Mouse (Mus musculus): ENCODE data around the gene Chil1.

Gene Chil1

DNA sequence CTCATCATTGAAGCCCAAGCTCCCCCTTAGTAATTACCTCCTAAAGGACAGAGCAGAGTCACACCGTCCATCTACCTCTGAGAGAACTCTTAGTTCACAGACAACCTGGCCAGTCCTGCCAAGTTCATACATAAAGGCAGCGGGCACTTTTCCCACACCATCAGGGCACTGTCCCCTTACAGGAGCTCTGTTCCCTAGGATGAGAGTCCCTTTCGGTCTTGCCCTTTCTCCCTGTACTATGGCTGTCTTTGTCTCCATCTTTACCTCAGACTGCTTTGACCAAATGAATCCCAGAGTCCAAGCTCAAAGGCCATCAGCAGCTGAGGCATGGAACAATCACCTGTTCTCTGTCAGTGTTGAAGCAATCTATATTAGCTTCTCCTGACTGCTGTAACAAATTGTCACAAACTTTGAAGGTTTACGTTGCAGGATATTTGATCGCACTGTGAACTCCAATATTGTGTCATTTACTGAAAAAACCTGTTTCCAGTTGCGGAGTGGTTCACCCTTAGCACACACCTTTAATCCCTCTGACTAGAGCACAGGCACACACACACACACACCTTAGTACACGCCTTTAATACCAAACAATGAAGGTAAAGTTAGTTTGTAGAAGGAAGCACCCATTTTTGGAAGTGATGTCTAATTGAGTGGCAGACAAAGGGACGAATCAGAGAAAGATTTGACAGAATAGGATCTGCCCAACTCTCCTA, 12.8 kb upstream of the Chil1 start:
- no peak for DNase-seq (ENCODE audit: low read depth in 2 of 2, low spot score in 2 of 2)

- DNase-seq (ENCODE audit: low read depth in 2 of 2, low spot score in 2 of 2): no peak
Measured at GRCm38 (mm10) chr1:134173081-134173480, 8.9 kb upstream of the Chil1 start.

DNA sequence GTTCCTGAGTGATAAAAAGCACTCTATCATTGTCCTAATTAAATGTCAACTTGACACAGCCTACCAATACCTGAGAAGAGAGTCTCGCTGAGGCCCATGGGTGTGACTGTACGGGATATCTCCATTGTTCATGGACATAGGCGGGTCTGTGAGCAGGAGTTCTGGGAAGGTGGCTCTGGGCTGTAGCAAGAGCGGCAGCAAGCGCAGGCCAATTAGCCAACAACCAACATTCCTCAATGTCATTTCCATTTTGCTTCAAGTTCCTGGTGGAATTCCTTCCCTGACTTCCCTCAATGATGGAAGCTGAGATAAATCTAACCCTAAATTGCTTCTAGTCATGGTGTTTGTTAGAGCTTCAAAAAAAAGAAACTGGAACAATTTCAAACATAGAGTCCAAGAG, 4.0 kb upstream of the Chil1 start:
- no peak for DNase-seq (ENCODE audit: low read depth in 2 of 2, low spot score in 2 of 2)

DNA sequence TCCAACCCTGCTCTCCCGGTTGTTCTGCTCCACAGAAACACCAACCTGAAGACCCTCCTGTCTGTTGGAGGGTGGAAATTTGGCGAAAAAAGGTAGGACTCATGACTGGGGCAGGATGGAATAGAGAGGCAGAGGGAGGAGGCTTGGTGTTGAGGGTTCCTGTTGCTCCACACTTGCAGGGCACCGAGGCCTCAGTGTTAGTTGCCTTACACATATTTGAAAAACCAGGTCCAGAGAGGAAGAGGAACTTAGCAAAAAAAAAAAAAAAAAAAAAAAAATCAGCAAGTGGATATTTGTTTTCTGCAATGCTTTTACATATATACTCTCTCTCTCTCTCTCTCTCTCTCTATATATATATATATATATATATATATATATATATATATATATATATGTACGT, 2.1 kb downstream of the Chil1 start:
- no peak for DNase-seq (ENCODE audit: low read depth in 2 of 2, low spot score in 2 of 2)

DNA sequence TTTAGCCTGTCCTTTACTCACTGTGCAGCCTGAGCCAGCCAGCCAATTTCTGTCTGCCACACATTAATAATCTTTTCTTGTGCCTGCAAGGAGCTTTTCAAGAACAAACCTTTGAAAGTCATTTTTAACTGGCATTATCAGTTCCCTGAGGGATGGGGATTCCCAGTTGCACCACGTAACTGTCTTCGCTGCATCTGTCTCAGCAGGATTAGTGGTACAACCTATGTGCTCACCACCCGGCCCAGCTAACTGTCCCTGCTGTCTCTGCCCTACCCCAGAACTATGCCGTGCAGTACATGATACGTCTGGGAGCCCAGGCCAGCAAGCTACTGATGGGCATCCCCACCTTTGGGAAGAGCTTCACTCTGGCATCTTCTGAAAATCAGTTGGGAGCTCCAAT, 6.2 kb downstream of the Chil1 start:
- no peak for DNase-seq (ENCODE audit: low read depth in 2 of 2, low spot score in 2 of 2)

- DNase-seq (ENCODE audit: low read depth in 2 of 2, low spot score in 2 of 2): no peak
Measured at GRCm38 (mm10) chr1:134188989-134189729, 7.2 kb downstream of the Chil1 start.

GRCm38 (mm10) chr1:134191192-134191591, 9.2 kb downstream of the Chil1 start:
- DNase-seq (ENCODE audit: low read depth in 2 of 2, low spot score in 2 of 2): no peak

- no peak for DNase-seq (ENCODE audit: low read depth in 2 of 2, low spot score in 2 of 2)
Measured at GRCm38 (mm10) chr1:134192024-134192423, 10.0 kb downstream of the Chil1 start.

DNA sequence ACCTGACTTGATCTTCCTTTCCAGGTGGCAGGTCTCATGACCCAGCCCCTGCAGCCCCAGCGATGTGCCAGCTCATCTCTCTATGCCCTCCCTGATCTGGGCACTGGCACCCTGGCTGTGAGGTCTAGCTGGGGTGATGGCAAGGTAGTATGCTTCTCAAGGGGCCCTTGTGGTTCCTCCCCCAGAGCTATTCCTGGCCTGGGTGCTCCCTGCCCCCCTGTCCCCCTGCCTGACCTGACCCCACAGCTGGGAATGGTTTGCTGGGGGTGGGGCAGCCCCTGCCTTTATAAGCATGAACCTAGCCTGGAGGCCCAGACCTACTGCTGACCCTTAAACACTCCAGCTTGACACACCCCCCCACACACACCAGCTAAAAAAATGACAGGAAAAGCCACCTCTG, 11.2 kb downstream of the Chil1 start, which contains the start of gene Mybph:
Gene Mybph, plus strand, starts transcription at position 323 of the 400 bp plus-strand sequence.
- no peak for DNase-seq (ENCODE audit: low read depth in 2 of 2, low spot score in 2 of 2)

DNA sequence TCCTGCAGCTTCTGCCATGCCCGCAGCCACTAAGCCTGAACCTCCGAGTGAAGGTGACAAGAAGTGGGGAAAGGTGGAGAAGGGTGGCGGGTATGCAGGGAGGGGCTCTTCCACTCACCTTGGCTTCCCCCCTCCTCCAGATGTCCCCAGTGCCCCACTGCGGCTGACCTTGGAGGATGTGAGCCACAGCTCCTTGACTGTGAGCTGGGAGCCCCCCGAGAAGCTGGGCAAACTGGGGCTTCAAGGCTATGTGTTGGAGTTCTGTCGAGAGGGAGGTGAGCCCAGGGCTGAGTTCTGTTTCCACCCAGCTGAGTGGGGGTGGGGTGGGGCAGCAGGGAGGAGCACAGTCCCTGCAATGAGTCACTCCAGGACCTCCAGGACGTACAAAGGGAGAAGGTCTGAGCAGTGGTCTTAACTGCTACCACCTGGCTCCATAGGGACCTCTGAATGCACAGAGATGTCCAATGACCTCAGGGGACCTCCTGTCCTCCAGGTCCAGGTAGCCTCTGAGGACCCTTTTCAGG, 11.8 kb downstream of the Chil1 start:
- DNase-seq (ENCODE audit: low read depth in 2 of 2, low spot score in 2 of 2): no peak

DNA sequence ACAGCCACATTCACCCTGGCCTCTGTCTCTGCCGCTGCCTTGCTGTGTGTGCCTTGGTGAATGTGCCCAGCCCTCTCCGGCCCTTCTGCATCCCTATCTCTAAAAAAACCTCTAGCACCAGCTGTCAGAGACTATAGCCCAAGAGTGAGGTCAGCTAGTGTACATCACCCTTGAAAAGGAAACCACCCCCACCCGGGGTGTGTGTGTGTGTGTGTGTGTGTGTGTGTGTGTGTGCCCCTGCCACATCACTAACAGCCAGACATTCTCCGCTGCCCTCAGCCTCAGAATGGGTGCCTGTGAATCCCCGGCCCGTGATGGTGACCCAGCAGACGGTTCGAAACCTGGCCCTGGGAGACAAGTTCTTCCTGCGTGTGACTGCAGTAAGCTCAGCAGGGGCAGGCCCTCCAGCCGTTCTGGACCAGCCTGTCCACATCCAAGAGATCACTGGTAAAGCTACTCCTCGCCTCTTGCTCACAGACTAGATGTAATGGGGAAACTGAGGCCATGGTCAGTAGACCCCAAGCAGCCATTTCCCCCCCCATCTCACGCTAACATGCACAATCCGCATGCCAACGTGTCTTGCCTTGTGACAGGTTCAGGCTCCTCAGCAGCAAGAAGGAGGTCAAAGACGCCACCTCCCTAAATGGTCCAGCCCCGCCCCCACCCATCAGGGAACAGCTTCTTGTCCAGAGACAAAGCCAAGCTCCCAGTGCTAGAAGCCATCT, 12.5 kb downstream of the Chil1 start:
- no peak for DNase-seq (ENCODE audit: low read depth in 2 of 2, low spot score in 2 of 2)

DNA sequence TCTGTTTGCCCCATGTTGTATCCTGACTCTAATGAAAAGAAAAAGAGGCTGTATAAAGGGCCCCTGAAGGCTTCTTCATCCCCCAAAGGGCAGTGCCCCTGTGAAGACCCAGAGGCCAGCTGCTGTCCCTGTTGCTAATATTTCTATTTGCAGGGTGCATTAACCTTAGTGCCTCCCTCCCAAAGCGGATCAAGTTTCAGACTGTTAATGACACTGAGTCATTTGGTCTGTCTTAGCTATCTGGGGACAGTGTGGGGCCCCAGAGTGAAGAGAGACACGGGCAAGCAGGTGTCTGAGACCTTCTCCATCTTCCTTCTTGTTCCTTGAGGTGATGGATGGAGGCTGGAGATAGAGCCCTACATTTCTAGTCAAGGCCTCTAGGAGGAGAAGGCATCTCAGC, 13.1 kb downstream of the Chil1 start:
- no peak for DNase-seq (ENCODE audit: low read depth in 2 of 2, low spot score in 2 of 2)

DNA sequence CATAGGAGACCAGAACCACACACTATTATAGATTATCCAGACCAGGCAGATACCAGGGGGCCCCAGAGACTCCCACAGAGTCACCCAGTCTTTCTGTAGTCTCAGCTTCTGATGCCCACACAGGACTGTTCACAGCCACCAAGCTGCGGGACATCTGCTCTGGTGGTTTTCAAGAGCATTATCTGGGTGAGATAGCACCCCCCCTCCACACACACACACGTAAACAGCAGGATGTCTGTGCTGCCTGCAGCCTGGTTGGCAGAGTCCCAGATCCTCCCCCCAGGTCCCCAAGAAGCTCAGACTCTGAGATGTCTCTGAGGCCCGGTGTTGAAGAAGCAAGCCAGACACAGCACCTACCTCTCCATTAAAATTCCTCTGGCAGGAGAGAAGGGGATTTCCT, 13.6 kb downstream of the Chil1 start:
- no peak for DNase-seq (ENCODE audit: low read depth in 2 of 2, low spot score in 2 of 2)

DNA sequence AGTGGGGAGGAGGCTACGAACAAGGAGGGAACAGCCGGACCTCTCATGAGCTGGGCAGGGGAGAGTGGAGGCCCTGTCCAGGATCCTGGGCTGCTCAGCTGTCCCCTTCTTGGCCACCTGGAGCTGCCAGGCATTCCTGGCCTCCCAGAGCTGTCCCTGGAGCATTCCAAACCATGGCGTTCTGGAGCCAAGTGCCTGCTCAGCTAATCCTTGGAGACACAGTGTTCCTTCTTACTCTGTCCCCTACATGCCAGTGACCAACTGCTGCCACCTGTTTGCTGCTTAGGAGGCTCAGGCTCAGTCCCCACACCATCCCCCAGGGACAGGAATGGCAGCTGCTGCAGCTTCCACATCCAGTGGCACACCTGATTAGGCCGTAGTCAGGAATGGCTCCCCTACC, 14.0 kb downstream of the Chil1 start:
- DNase-seq (ENCODE audit: low read depth in 2 of 2, low spot score in 2 of 2): no peak

- DNase-seq (ENCODE audit: low read depth in 2 of 2, low spot score in 2 of 2): peak in 1 of 2 experiments; percentile 7
Measured at GRCm38 (mm10) chr1:134196386-134196785, 14.4 kb downstream of the Chil1 start.

DNA sequence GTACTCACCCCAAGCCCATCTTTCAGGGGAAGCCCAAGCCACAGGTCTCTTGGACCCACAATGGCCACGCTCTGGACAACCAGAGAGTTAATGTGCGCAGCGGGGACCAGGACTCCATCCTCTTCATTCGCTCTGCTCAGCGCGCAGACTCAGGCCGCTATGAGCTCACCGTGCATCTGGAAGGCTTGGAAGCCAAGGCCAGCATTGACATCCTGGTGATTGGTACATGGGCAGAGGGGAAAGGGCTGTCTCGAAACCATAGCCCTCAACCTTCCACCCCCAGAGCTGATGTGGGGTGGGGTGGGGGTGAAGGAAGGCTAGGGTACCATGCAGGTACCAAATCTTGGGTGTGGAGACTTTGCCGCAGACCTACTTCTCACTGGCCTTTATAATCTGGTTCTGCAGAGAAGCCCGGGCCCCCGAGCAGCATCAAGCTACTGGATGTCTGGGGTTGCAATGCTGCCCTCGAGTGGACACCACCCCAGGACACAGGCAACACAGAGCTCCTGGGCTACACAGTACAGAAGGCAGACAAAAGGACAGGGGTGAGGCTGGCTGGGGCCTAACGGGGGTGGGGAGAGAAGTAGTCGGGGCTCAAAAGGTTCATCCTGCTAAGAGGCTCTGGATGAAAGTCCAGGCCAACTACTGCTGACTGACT, 15.5 kb downstream of the Chil1 start:
- no peak for DNase-seq (ENCODE audit: low read depth in 2 of 2, low spot score in 2 of 2)

- DNase-seq (ENCODE audit: low read depth in 2 of 2, low spot score in 2 of 2): no peak
Measured at GRCm38 (mm10) chr1:134198197-134198995, 16.4 kb downstream of the Chil1 start.

DNA sequence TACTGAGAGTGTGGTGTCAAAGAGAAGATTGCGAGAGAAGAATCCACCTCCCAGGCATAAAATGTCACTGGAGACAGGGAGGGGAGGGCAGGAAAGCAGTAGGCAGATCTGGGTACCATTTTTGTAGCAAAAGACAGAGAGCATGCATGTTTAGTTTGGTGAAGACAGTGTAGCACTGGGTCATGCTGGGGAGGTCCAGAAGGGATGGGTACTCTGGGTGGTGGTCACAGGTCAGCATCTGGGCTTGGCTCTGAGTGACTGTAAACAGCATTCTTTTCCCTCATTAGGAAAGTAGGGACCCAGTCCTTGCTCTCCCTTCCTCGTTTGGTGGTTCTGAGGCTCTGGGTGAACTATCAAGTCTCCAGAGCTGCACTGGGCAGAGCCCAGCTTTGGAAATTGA, 18.5 kb downstream of the Chil1 start:
- no peak for DNase-seq (ENCODE audit: low read depth in 2 of 2, low spot score in 2 of 2)

- no peak for DNase-seq (ENCODE audit: low read depth in 2 of 2, low spot score in 2 of 2)
Measured at GRCm38 (mm10) chr1:134200998-134201686, 19.2 kb downstream of the Chil1 start.
